Mouse (Mus musculus) heart, postnatal 10 days (tissue): Measurements from ENCODE around the gene Atp2b1. TPM values are rescaled to one million over a fixed set of nuclear protein-coding genes. Genes with fewer than 3 reads are reported as not detected.

ENCODE experiments used
- DNase-seq, 2 experiments: peaks; one replicate each; pipeline ENCODE4 v3.0.0; 2021
- intact Hi-C: fragments of 180-260 bp; cut with DNase I; formaldehyde crosslinking; loops from one replicate; pipeline ENCODE4 v1.15.1; 2025
- total RNA-seq, 2 experiments: library from RNA; stranded (reverse); gene quantifications; 2 replicates each; pipeline ENCODE4 v1.2.3; 2021

Gene Atp2b1
- total RNA-seq, 2 experiments from 2014 or later, result 73.3 to 76.6 TPM

DNA sequence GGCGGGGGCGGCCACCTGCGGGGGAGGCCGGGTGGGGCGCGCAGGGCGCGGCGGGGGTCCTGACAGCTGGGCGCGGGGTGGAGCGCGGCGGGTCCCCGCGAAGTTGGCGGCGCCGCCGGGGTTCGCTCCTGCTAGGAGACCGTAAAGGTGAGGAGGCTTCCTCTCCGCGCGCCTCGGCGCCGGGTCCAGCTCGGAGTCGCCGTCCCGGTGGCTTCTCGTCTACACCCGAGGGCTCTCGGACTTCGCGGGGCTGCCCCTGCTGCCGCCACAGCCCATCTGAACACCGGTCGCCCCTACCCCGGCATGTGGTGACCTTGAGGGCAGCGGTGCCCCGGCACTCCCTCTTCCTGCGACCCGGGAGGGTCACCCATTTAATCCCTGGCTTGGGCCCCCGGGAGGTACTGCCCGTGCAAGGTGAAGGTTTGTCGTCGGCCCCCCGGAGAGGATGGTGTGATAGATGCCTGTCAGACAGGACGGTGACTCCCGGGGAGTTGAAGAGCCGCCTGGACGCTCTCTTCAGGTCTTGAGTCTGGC lies 1.3 kb downstream of the Atp2b1 start:
- intact Hi-C loops, result loop anchor here (2.0 to 5.0 kb wide), 3 partner anchors 62 to 421 kb away; no protein-coding TSS in a partner anchor
- peak in 1 of 2 experiments; percentile 57 for DNase-seq

DNA sequence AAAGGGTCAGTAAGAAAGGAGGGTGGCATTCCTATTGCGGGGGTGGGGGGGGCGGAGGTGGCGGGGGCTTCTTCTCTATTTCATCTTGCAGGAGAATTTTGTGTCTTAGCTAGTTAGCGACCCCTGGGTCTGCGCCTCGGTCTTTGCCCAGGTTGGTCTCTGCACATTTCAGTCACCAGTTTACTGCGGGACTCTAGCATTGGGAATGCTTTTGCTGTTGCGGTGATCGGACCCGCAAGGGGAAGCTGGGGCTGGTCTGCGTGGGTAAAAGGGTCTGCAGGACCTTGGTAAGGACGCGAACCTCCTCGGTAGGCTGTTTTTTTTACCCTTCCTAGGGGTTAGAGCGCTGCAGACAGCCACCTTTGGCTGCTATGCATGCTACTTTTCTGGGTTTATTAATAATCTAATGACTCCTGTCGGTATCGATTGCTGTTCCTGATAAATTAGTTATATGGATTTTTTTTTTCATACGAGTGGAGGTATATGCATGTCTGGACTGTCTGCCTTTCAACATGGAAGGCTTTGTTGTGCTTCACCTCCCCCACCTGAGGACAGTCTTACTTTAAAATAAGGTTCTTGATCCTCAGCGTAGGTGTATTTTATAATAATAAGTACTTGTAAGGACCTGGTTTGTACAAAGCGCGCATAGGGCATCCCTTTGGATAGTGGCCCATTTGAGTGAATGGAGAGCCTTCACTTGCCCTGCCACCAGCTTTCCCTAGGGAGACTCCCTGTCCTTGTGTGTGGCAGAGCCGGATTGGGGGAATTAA lies 2.0 kb downstream of the Atp2b1 start:
- DNase-seq, result peak in 1 of 2 experiments; percentile 20
- intact Hi-C loops, result loop anchor here (5.0 kb wide), 1 partner anchor 61 kb away; no protein-coding TSS in a partner anchor

DNA sequence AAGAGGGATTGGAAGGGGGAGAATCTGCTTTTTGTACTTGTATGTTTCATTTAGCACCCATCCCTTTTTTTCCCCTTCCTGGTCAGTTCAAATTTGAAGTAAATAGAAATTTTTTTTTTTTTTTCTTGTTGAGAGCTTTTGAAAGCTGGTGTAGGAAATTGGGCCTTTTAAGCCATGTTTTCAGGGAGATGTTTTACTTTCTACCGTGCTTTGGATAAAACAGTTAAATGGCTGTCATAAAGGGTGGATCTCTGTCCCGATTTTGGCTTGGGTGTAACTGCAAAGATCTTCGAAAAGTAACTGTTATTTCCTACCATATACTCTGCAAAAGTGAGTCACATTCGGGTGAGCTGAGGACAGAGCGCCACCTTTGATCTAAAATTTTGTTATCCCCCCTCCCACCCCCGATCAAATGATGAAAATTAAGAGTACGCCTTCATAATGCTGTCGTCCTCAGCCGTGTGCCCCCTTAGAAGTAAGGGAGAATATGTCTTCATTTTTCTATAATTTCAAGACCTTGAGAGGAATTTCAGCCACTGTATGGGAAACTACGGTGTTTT lies 2.7 kb downstream of the Atp2b1 start:
- no peak for DNase-seq
- intact Hi-C loops, result loop anchor here (5.0 kb wide), 1 partner anchor 60 kb away; no protein-coding TSS in a partner anchor

DNA sequence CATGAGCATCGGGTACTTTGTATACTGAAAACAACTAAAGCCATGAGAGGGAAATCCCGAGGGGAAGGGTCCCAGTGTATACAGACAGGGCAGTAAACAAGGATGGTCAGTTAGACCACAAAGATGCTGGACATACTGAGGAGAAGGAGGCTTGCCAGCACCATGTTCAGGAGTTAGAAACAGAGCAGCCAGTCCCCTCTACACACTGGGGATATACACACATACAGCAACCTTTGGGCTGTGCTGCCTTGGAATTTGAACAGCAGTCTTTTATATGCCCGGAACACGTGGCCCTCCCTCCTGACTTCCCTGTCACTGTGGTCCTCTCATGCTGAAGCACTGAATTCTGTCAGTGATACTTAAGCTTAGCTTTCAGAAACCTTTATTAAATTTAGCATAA lies 10.9 kb downstream of the Atp2b1 start:
- DNase-seq, result no peak
- intact Hi-C loops, result no loop called here

DNA sequence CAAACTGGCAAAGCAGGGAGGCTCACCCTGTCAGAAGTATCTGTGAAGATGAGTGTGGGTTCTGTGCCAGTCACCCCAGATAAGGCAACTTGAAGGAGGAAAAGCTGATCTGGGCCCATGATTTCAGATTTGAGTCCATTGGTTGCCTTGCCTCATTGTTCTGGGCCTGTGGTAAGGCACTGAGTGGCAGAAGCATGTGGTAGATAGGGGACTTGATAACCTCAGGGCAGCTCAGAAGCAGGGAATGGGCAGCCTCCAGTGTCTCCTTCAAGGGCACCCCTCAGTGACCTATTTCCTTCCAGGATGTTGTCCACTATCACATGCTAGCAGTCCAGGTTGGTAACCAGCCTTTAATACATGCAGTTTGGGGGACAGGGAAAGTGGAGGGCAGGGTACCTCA lies 12.8 kb downstream of the Atp2b1 start:
- DNase-seq, result no peak
- intact Hi-C loops, result no loop called here

DNA sequence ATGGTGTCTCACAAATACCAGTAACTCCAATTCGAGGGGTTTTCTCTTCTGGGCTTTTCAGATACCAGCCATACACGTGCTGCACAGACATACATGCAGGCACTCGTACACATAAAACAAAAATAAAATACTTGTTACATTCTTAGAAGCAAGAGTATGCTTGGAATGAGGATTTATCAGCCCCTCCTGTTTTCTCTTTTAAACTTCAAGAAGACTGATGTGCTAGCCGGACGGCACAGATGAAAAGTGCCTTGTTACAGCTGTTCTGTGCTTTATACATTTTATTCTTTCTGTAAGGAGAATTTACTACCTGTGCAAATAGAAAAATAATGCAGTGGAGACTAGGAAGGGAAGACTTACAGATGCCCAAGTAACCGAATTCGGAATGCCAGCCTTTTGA lies 15.2 kb downstream of the Atp2b1 start:
- intact Hi-C loops, result no loop called here
- no peak for DNase-seq

DNA sequence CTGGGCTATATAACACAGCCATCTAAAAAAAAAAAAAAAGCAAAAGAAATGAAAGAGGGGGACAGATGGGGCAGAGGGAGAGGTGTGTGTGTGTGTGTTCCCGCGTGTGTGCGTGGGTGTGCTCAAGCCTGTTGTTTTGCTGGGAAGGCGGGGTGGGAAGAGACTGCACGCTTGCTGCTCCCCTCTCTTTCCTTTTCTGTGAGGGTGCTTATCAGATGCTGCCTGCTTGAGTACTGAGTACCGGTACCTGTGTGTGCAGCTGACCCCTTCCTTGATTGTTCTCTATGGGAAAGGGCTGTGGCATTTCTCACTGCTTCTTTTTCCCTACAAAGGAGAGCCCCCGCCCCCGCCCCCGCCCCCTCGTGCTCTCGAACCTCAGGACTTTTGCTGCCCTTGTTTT lies 15.9 kb downstream of the Atp2b1 start:
- intact Hi-C loops, result no loop called here

DNA sequence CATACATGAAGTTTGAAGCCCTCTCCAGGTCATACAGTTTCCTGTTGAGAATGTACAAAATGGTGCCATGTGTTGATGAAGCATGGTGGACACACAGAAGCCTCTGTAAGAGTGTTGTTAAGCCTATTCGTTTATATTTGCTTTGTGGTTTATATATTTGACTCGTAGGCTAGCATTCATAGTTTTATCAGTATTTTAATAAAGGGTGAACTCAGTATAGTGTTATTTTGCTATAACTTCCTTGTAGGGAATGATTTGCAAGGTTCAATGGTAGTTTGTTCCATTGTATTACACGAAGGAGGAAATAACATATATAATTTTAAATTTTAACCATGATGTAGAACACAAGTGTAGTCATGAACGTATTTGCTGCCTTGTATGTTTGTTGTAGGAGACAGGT lies 25.9 kb downstream of the Atp2b1 start:
- intact Hi-C loops, result no loop called here
- no peak for DNase-seq

More for the DNA sequence above, 15.9 kb downstream of the Atp2b1 start:
- no peak for DNase-seq

DNA sequence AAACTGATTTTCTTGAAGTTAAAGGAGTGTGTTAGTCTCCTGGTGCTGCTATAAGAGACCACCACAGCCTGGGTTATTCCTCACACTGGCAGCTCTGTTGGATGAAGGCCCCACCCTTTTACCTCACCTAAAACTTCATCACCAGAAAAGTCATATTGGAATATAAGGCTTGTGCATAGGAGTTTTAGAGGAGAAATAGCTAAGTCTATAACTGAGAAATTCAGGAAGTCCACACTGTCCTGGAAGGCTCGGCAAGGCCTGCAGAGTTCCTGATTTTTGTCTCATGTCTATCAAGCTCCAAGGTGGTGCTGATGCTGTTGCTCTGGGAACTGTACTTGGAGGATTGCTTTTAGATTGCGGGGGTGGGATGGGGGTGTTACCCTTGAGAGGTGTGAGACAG lies 26.6 kb downstream of the Atp2b1 start:
- intact Hi-C loops, result no loop called here
- DNase-seq, result no peak

DNA sequence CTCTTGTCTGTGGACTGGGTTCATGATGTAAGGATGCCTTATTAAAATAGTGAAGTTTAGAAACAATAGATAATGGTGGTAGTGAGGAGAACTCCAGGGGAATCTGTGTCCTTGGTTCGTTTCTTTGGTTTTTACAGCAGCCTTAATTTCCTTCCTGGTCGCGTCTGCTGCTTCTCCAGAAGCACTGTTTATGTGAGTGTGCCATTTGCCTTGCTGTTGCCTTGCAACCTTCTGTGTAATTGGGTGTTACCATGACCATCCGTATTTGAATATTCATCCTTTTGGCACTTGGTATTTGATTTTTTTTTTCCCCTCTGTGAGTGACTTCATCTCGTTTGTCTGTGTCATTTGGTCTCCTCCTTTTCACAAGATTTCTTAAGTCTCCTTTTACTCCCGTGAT lies 27.8 kb downstream of the Atp2b1 start:
- intact Hi-C loops, result no loop called here
- DNase-seq, result no peak

DNA sequence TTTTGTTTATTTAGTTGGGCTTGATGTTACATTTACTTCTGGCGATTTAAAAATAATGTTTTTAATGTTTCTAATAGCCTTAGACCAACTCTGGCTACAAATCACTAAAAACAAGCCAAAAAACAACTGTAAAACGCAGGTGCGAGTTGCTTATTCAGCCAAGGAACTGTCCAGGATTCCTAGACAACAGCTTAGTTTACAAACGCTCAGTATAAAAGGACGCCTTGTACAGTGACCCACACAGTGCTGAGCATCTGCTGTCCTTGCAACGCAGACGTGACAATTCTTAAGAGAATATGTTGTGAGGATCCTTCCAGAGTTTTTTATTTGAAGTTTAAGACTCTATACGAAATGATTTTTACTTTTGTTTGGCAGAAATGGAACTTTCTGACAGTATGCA lies 28.8 kb downstream of the Atp2b1 start:
- intact Hi-C loops, result no loop called here
- DNase-seq, result no peak

DNA sequence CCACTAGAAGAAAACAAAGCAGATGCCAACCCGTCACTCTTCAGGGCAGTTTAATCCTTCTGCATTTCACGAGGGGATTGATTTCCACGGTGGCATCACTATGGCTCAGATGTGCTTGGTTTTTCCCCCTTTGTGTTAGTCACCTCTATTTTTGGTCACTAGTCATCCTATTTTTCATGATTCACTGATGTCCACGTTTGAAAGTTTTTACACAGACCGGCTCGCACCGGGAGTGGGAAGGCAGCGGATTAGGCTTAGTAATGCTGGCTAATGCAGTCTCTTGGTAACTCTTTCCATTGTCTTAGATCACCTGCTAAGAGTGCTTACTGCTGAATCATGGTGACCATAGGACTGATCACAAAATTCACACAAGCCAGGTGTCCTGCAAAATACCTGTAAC lies 29.7 kb downstream of the Atp2b1 start:
- intact Hi-C loops, result no loop called here
- DNase-seq, result no peak

DNA sequence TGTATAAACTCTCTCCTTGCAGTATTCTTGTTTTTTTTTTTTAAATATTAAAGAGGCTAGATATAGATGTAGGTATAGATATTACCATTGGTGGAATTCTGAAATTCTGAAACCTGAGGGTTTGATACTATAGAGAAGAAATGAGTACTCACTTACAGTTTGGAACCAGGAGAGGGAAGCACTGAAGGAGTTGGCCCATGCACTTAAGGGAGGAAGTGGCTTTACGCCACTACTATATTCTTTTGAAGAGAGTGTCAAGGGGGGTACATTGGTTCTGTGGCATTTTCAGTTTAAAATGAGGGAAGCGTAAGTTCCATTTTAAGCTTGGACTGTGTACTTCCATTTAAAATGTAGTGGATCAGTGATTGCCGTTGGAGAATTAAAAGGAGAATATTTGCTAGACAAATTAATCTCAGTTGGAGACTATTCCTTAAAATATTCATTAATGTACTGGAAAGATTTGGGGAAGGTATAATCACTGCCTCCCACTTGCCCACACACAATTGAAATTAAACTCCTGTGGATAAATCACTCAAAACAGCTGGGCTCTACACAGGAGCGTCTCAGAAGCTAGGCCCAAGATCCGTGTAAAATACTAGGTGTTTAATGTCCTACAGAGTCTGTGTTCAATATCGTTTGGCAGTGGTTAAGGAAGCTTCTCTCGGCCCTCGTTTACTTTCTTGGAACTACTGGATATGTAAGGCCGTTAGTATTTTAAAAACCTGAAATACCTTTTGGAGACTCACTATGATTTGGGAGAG lies 32.0 kb downstream of the Atp2b1 start:
- intact Hi-C loops, result no loop called here
- no peak for DNase-seq

DNA sequence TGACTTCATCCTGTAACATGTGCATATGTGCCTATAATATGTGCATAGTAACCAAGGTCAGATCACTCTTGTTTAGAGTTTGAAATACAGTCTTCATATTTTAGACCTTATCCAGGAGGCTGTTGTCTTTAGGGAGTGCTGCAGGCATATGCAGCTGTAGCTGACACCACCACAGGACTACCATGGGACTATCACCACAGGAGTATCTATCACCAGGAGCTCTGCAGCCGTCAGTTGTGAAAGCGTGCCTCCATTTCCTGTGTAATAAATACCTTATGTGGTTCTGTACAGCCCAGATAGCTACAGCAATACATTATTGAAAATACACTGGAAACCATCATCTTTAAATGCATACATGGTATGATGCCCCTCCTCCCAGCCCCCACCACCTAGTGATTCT lies 33.0 kb downstream of the Atp2b1 start:
- DNase-seq, result no peak
- intact Hi-C loops, result no loop called here

DNA sequence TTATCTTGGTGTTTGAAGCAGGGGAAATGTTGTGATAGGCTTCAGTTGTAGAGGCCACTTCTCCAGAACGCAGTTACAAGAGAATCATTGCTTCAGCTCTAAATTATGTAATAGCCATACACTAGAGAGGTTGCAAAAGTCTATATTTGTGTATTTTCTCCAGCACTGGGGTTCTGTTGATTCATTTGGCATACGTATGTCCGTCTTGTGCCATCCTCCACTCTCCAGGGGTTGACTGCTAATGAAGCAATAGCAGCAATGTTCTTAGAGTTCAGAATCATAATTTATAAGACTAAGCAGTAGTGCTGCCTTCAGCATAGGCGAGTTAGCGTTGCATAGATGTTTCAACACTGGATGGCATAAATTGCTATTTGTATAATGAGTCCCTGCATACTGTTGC lies 33.9 kb downstream of the Atp2b1 start:
- no peak for DNase-seq
- intact Hi-C loops, result no loop called here

DNA sequence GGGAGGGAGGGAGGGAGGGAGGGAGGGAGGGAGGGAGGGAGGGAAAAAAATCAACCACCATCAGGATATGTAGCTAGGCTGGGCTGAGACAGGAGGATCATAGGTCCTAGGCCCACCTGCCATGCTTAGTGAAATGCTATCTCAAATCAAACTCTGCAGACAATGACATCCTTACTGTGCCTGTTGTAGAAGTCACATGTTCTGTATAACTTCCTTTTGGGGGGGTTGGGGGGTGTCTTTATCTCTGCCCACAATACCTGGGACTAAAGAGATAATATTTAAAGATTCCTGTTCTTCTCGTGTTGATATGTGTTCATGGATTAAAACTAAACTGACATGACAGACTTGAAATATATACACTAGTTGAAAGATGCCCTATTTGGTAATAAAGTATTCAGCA lies 35.5 kb downstream of the Atp2b1 start:
- intact Hi-C loops, result no loop called here
- DNase-seq, result no peak

DNA sequence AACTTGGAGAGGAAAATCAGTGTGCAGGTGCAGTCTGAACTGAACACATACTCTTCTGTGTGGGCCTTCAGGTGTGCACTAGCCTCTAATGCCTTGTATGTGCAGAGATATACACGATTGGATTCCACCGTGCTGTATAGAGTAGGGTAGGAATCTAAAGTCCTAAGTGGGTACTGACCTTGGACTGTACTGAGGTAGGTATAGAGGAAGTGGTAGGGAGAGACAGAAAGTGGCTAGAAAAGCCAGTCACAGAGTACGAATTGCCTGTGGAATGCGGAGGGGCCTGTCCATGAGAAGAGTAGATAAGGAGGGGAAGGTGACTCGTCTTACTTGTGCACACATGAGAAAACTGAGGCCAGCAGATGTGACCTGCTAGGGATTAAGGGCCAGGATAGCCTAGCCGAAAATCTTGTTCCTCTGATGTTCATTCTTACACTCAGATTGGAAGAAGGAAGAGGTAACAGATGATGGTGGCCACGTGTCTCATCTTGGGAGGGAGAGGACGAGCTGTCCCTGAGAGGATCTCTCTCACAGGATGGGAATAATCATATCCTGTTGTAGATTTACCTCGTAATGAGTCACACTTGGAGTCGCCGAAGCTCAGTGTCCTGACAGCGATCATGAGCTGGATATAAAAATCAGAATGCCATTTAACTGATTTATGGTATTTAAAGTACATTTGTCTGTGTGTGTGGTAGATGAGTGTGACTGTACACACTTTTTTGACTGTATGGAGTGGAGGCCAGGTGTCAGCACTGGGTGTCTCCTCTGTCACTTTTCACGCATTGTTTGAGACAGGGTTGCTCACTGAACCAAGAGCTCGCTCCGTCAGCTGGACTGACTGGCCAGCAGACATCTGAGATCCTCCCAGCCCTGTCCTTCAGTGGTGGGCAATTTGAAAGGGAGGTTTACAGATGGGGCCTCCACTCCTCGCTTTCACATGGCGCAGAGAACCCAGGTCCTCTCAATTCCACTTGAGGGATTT lies 37.4 kb downstream of the Atp2b1 start:
- no peak for DNase-seq
- intact Hi-C loops, result no loop called here

DNA sequence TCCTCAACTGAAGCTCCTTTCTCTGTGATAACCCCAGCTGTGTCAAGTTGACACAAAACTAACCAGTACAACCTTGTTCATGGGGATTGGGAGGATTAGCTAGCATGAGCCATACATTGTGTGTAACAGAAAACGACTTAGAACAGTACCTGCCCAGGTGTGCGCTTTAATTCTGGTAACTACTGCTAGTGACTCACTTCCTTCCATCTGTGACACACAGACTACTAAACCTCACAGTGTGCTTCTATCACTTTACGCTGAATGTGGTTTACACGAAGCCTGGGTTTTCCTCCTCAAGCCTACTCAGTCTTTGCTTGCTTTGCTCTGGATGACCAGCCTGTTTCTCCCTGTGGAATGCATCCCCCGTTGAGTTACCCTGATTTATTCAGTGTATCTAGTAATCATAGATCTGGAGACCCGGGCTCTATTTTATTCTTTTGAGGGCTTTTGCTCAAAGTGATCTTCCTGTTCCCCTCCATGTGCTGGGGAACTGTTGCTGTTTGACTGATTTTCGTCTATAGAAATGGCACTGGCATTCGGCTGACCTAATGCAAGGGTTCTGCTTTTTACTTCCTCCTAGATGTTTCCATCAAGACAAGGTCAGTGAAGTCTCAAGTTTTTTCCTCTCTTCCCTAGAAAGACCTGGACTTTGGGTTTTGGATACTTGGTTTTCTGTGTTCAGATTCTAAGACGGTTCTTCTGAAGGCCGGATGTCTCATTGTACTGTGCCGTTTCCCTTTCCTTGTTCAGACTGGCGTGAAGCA lies 40.2 kb downstream of the Atp2b1 start:
- no peak for DNase-seq
- intact Hi-C loops, result no loop called here

DNA sequence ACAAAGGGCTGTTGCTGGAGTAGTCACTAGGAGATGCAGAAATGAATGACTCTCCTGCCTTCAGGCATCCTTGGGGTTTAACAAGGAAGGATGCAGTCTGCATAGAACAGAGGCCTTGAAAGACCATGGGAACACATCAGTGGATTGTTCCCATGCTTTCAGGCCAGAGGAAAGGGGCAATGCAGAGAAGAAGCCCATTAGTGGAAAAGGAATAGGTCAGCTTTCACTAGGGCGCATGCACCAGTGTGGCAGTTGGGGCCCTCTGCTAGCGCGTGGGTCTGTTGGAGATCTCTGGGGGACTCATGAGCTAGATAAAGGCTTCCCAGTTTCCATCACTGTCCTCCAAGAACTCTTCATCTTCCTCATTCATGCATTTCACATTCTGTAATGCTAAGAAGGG lies 41.9 kb downstream of the Atp2b1 start:
- intact Hi-C loops, result no loop called here
- no peak for DNase-seq

DNA sequence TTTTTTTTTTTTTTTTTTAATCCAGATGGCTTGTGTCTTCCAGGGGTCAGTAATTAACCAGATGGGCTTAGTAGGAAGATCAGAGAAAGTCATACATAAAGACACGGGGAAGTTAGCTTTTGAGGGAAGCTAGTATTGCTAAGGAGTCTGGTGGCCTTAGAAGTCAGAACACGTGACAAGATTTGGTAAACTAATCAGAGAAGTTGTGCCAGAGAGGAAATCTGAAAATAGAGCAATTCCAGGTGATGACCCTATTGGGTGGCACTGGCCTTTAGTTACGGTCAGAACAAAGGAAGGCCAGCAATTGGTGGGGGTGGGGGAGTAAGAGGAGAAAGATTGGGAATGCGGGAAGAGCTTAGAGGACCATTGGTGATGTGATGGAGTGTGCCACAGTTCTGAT lies 44.5 kb downstream of the Atp2b1 start:
- intact Hi-C loops, result no loop called here
- DNase-seq, result no peak
